Mouse (Mus musculus) liver, embryonic 11.5 days (tissue): ENCODE results near the gene Amh. TPM values are rescaled to one million over a fixed set of nuclear protein-coding genes. Genes with fewer than 3 reads are reported as not detected.
"Not testable (repeated sequence)": the region's sequence is repeated elsewhere in the genome, so short reads cannot be mapped to it uniquely, and the experiment has no call there.

ENCODE experiments used
- ATAC-seq: fragments of 200-750 bp; cut with Nextera tagmentation; replicated peaks from 2 replicates; pipeline ENCODE4 v1.8.0; 2017; ENCODE audit warnings: moderate number of reproducible peaks, mild to moderate bottlenecking, moderate TSS enrichment, moderate library complexity; ENCODE audit not compliant: low FRiP score
- DNase-seq: peaks from one replicate; pipeline ENCODE4 v3.0.0-alpha.2; 2017; ENCODE audit warnings: low spot score
- H3K27ac ChIP-seq: fragments of 300-500 bp; sonication (generic); 2 replicates; pipeline ENCODE4 v1.5.1; 2014; ENCODE audit warnings: mild to moderate bottlenecking, low read depth, low read length, control low read depth
- H3K27me3 ChIP-seq: fragments of 300-500 bp; sonication (generic); replicated peaks from 2 replicates; pipeline ENCODE4 v1.6.1; 2014; ENCODE audit warnings: low read length, mixed read lengths; ENCODE audit not compliant: control insufficient read depth, insufficient read depth
- H3K36me3 ChIP-seq: fragments of 300-500 bp; sonication (generic); 2 replicates; pipeline ENCODE4 v1.6.1; 2014; ENCODE audit warnings: mild to moderate bottlenecking, low read length, moderate library complexity, mixed read lengths; ENCODE audit not compliant: control insufficient read depth, insufficient read depth
- H3K4me1 ChIP-seq: fragments of 300-500 bp; sonication (generic); replicated peaks from 2 replicates; pipeline ENCODE4 v1.6.1; 2014; ENCODE audit warnings: low read length, mixed read lengths; ENCODE audit not compliant: control insufficient read depth, insufficient read depth
- H3K4me2 ChIP-seq: fragments of 300-500 bp; sonication (generic); 2 replicates; pipeline ENCODE4 v1.6.1; 2014; ENCODE audit warnings: mild to moderate bottlenecking, control low read depth, moderate library complexity
- H3K4me3 ChIP-seq: fragments of 300-500 bp; sonication (generic); 2 replicates; pipeline ENCODE4 v1.5.1; 2014; ENCODE audit warnings: low read depth, low read length, control low read depth
- H3K9ac ChIP-seq: fragments of 300-500 bp; sonication (generic); 2 replicates; pipeline ENCODE4 v1.6.1; 2014; ENCODE audit warnings: low read depth, low read length, control low read depth
- H3K9me3 ChIP-seq: fragments of 300-500 bp; sonication (generic); 2 replicates; pipeline ENCODE4 v1.6.1; 2016; ENCODE audit warnings: low read length, inconsistent platforms, mixed read lengths; ENCODE audit not compliant: control insufficient read depth
- WGBS: fragments of 180-500 bp; shearing (Covaris S2); extraction: QIAGEN DNeasy Blood & Tissue Kit; methylation state at CpG from one replicate; pipeline ENCODE4 v1.1.7; 2014; 5-methylcytosine and 5-hydroxymethylcytosine counted together
- polyA plus RNA-seq: library from polyadenylated mRNA; unstranded; fragments of >200 nt; fragmentation: Nextera tagmentation; extraction: Ambion mirVana; gene quantifications from 2 replicates; pipeline ENCODE4 v1.2.1, GENCODE M21; 2014

Gene Amh
- polyA plus RNA-seq, 1 experiment from 2014 or later: not detected

DNA sequence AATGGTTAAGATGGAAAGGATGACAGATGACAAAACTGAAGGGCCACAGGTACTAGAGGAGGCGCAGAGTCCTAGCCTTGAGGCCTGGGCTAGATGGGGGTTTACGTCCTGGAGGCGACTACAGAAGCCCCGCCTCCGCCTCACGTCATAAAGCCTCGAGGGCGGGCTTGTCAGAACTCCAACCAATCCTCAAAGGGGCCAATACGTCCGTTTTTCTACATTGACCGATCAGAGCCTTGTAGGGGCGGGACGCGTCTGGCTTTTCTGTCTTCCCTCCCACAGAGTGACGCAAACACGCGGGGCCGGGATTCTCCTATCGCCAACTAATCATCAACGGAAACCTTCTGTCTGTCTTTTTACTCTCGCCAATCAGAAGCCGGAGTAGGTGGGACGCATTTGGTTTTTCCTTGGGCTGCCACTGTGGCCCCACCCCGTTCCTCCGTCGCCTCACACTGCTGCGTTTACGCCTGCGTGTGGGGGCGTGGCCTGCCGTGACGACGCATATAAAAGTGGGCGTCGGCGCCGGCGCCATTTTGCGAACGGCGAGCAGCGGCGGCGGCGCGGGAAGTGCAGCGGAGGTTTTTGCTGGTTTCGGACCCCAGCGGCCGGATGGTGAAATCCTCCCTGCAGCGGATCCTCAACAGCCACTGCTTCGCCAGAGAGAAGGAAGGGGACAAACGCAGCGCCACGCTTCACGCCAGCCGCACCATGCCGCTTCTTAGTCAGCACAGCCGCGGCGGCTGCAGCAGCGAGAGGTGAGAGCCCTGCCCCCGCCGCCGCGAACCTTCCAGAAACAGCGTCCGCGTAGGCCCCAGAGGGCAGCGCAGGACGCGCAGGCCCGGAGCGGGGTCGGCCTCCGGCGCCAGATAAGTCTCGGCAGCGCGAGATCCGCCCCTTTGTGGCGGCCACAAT lies 21.4 kb downstream of the Amh start, which contains the start of gene Oaz1:
Gene Oaz1 (plus strand): TSS at position 506 of the 912 bp plus-strand sequence.
- peaks cover 12% of the 10 kb centered on the region for H3K36me3 ChIP-seq
- peak within 1 kb of the TSS; percentile 100 for H3K4me2 ChIP-seq
- H3K9ac ChIP-seq: peak within 1 kb of the TSS; percentile 85
- peak within 1 kb of the TSS; percentile 87 for H3K27ac ChIP-seq
- no peaks in the 10 kb centered on the region for H3K27me3 ChIP-seq
- H3K4me3 ChIP-seq: peak within 1 kb of the TSS; percentile 69
- ATAC-seq: peak; percentile 93
- WGBS: under 1% methylated on average over 76 of the region's 82 CpGs
- peak; percentile 95 for DNase-seq
- peaks cover 46% of the 10 kb centered on the region for H3K4me1 ChIP-seq
- no peaks in the 10 kb centered on the region for H3K9me3 ChIP-seq

DNA sequence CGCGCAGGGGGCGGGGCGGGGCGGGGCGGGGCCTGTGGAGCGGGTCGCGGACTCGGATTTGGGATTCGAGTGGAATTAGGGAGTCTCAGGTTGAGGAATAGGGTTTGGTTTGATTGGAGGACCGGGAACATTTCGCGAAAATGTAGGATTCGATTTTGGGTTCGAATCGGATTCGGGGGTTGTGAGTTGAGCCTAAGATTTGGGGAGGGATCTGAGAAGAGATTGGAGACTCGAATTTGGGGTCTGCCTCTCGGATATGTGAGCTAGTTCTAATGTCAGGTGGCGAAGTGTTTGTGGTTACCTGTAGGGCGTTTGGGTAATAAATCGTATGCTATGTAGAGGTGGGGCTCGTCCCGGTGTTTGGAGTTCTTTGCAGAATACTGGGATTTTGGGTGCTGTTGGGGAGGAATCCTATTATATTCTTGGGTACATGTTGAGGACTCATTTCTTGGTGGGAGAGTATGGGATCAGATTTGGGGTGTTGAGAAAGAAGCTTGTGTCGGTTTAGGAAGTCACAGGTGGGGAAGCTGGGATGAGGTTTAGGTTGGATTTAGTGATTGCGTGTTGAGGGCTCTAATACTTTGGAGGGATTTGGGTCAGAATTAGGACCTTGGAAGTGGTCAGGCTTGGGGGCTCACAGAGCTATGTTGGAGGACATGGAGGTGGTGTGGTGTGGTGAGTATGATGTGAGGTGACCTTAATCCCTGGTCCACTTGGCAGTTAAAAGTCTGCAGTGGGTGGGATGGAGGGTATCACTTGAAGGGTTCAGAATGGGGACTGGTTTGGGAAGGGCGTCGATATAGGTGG lies 22.2 kb downstream of the Amh start:
- H3K4me3 ChIP-seq: peak overlapping the region; percentile 69
- peaks cover 12% of the 10 kb centered on the region for H3K36me3 ChIP-seq
- H3K4me2 ChIP-seq: peak overlapping the region; percentile 100
- 7% methylated on average over 28 of the region's 29 CpGs for WGBS
- ATAC-seq: no peak
- peaks cover under 1% of the 10 kb centered on the region; the same call in 1 of the 2 replicates for H3K27me3 ChIP-seq
- peak overlapping the region; percentile 85 for H3K9ac ChIP-seq
- H3K9me3 ChIP-seq: no peaks in the 10 kb centered on the region
- H3K4me1 ChIP-seq: peaks cover 50% of the 10 kb centered on the region
- peak overlapping the region; percentile 87 for H3K27ac ChIP-seq
- DNase-seq: no peak

DNA sequence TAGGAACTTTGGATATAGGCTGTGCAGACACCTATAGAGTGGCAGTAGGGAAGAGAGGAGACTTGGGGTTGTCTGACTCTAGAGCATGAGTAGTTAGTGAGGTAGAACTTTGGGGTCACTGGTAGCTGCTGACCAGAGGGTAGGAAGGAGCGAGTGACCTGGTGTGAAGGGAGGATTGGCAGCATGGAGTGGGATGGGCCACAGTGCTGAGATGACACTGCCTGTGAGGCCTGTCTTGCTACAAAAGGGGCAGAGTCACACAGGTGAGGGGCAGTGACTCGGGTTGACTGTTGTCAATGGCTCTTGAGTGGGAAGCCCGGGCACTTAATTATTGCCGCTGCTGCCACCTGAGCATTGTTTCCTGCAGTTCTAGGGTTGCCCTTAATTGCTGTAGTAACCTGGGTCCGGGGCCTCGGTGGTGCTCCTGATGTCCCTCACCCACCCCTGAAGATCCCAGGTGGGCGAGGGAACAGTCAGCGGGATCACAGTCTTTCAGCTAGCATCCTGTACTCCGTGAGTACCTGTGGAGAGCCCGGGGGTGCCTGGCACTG lies 22.9 kb downstream of the Amh start:
- WGBS: 75% methylated on average over 10 of the region's 10 CpGs
- H3K4me1 ChIP-seq: peaks cover 50% of the 10 kb centered on the region

GRCm38 (mm10) chr10:80828587-80828986 lies 23.5 kb downstream of the Amh start:
- not testable (repeated sequence) for H3K9me3 ChIP-seq, H3K9ac ChIP-seq, H3K27ac ChIP-seq, ATAC-seq, DNase-seq
- H3K27me3 ChIP-seq: peaks cover 11% of the 10 kb centered on the region
- peak overlapping the region; percentile 100 for H3K4me2 ChIP-seq
- peak overlapping the region; percentile 69 for H3K4me3 ChIP-seq
- 82% methylated on average over 8 of the region's 9 CpGs for WGBS
- peaks cover 50% of the 10 kb centered on the region for H3K4me1 ChIP-seq
- peaks cover 12% of the 10 kb centered on the region for H3K36me3 ChIP-seq

More for the DNA sequence above, 22.9 kb downstream of the Amh start:
- ATAC-seq (no peak), DNase-seq (no peak)
- peak overlapping the region; percentile 69 for H3K4me3 ChIP-seq
- no peaks in the 10 kb centered on the region for H3K9me3 ChIP-seq
- H3K4me2 ChIP-seq: peak overlapping the region; percentile 100
- H3K27ac ChIP-seq: no peak overlapping the region
- H3K9ac ChIP-seq: peak overlapping the region; percentile 85
- H3K36me3 ChIP-seq: peaks cover 12% of the 10 kb centered on the region
- peaks cover 4% of the 10 kb centered on the region for H3K27me3 ChIP-seq

DNA sequence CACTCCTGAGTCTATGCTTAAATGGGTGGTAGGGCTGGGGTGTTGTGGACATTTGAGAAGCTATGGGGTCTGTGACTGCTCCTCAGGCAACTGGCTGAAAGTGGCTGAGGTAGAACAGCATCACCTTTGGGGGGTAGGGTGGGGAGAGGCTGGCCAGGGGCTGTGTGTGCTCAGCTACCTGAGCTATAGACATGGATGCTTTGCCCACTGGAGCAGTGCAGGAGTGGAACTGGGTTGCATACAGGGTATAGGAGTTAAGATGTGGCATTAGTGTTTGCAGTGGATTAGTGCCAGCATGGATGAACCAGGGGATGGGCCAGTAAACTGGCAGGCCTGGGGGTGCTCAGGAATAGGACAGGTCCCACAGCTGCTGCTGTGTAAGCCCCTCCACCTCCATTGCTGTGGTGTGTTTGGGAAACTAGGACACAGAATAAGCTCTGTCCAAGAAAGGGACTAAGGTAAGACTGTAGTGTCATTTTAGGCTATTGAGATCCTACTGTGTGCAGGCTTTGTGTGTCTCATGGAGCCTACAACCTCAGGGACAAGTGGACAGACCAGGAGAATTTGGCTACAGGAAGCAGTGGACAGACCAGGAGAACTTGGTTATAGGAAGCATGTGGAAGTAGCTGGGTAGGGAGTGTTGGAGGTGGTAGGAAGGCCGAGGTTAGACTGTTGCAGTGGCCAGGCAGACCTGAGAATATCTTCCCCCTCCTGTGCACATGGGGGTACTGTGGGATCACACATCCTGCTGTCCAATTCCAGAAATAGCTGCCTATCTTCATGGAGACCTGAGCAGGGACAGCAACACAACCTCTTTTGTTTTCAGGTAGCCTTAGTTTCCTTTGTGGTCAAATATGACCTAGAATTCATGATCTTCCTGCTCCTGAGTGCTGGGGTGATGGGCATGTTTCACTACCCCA lies 24.6 kb downstream of the Amh start:
- DNase-seq (no peak), ATAC-seq (no peak)
- peaks cover 12% of the 10 kb centered on the region for H3K36me3 ChIP-seq
- peak overlapping the region; percentile 38 for H3K27ac ChIP-seq
- H3K4me3 ChIP-seq: peak overlapping the region; percentile 20; the same call in 1 of the 2 replicates
- WGBS: 55% methylated on average over 1 of the region's 1 CpGs
- no peaks in the 10 kb centered on the region for H3K9me3 ChIP-seq
- H3K4me2 ChIP-seq: peak overlapping the region; percentile 20
- no peak overlapping the region for H3K9ac ChIP-seq
- H3K4me1 ChIP-seq: peaks cover 40% of the 10 kb centered on the region
- peaks cover 21% of the 10 kb centered on the region for H3K27me3 ChIP-seq

DNA sequence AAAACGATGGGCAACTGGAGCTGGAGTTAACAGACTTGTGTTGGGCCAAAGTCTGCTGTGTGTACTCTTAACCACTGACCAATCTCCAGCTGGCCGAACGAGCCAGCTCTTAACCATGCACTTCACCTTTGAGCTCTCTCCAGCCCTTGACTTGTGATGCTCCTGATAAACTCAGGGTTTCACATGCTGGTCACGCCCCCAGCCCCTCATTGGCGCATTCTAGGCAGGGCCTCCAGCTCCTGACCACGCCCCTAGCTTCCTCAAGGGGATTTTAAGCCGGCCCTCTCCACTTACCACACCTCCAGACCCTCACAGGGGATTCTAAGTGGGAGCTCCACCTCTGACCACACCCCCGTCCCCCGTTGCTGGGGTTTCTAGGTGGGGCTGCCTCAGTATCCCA lies 26.1 kb downstream of the Amh start:
- DNase-seq: peak; percentile 63
- H3K4me2 ChIP-seq: peak overlapping the region; percentile 30
- no peaks in the 10 kb centered on the region for H3K9me3 ChIP-seq
- H3K9ac ChIP-seq: no peak overlapping the region
- H3K27me3 ChIP-seq: peaks cover 36% of the 10 kb centered on the region
- peak; percentile 16; the same call in 1 of the 2 replicates for ATAC-seq
- H3K4me1 ChIP-seq: peaks cover 40% of the 10 kb centered on the region
- peak overlapping the region; percentile 52 for H3K27ac ChIP-seq
- 3% methylated on average over 9 of the region's 9 CpGs for WGBS
- peaks cover 12% of the 10 kb centered on the region for H3K36me3 ChIP-seq
- H3K4me3 ChIP-seq: no peak overlapping the region

DNA sequence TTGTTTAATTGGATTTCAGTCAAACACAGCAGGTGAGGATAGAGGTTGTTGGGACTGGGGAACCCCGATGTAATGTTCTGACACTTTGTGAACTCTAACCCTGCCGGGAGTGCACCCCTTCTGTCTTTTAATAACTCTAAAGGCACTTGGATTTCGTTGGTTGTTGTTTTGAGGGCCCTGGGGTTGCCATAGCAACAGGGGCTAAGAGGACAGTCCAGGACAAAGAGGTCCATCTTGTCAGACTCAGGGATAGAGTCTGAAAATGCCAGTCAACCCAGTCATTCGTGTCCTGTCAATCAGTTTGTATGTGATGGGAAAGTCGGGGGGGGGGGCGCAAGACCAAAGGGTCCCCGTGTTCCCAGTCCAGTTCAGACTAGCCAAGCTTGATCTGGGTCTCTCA lies 27.8 kb downstream of the Amh start:
- no peaks in the 10 kb centered on the region for H3K9me3 ChIP-seq
- no peak for ATAC-seq
- H3K4me1 ChIP-seq: peaks cover 34% of the 10 kb centered on the region
- peaks cover 12% of the 10 kb centered on the region for H3K36me3 ChIP-seq
- no peak overlapping the region for H3K9ac ChIP-seq
- H3K27me3 ChIP-seq: peaks cover 51% of the 10 kb centered on the region
- no peak for DNase-seq
- no peak overlapping the region for H3K4me2 ChIP-seq
- WGBS: 75% methylated on average over 7 of the region's 7 CpGs
- H3K27ac ChIP-seq: no peak overlapping the region
- H3K4me3 ChIP-seq: no peak overlapping the region
